Mouse (Mus musculus) midbrain, embryonic 11.5 days (tissue): ENCODE measurements around the gene Rtn4rl2. TPM values are rescaled to one million over a fixed set of nuclear protein-coding genes. Genes with fewer than 3 reads are reported as not detected.

ENCODE experiments used
- ATAC-seq: fragments of 200-750 bp; cut with Nextera tagmentation; 2 replicates; pipeline ENCODE4 v1.8.0; 2017; ENCODE audit warnings: moderate TSS enrichment, moderate library complexity; ENCODE audit not compliant: low FRiP score
- DNase-seq: peaks from one replicate; pipeline ENCODE4 v3.0.0; 2015; ENCODE audit warnings: low spot score; ENCODE audit errors: missing footprints
- H3K27ac ChIP-seq: fragments of 300-500 bp; sonication (generic); 2 replicates; pipeline ENCODE4 v1.5.1; 2014; ENCODE audit warnings: low read depth, low read length
- H3K27me3 ChIP-seq: fragments of 300-500 bp; sonication (generic); 2 replicates; pipeline ENCODE4 v1.6.1; 2014; ENCODE audit warnings: mild to moderate bottlenecking, low read length, moderate library complexity, mixed read lengths; ENCODE audit not compliant: control insufficient read depth, insufficient read depth
- H3K36me3 ChIP-seq: fragments of 300-500 bp; sonication (generic); 2 replicates; pipeline ENCODE4 v1.6.1; 2014; ENCODE audit warnings: mild to moderate bottlenecking, low read length, moderate library complexity, mixed read lengths; ENCODE audit not compliant: control insufficient read depth, insufficient read depth
- H3K4me1 ChIP-seq: fragments of 300-500 bp; sonication (generic); 2 replicates; pipeline ENCODE4 v1.6.1; 2014; ENCODE audit warnings: low read length; ENCODE audit not compliant: control insufficient read depth, insufficient read depth
- H3K4me2 ChIP-seq: fragments of 300-500 bp; sonication (generic); 2 replicates; pipeline ENCODE4 v1.6.1; 2014; ENCODE audit warnings: mild to moderate bottlenecking, moderate library complexity
- H3K4me3 ChIP-seq: fragments of 300-500 bp; sonication (generic); 2 replicates; pipeline ENCODE4 v1.5.1; 2014; ENCODE audit warnings: low read depth, low read length
- H3K9ac ChIP-seq: fragments of 300-500 bp; sonication (generic); 2 replicates; pipeline ENCODE4 v1.6.1; 2014; ENCODE audit warnings: low read length
- H3K9me3 ChIP-seq: fragments of 300-500 bp; sonication (generic); 2 replicates; pipeline ENCODE4 v1.6.1; 2016; ENCODE audit warnings: low read length; ENCODE audit not compliant: control insufficient read depth
- WGBS: fragments of 180-500 bp; shearing (Covaris S2); extraction: QIAGEN DNeasy Blood & Tissue Kit; methylation state at CpG from one replicate; pipeline ENCODE4 v1.1.7; 2014; 5-methylcytosine and 5-hydroxymethylcytosine counted together
- polyA plus RNA-seq: library from polyadenylated mRNA; unstranded; fragments of >200 nt; fragmentation: Nextera tagmentation; extraction: Ambion mirVana; gene quantifications from 2 replicates; pipeline ENCODE4 v1.2.1, GENCODE M21; 2014

Gene Rtn4rl2
- polyA plus RNA-seq, 1 experiment from 2014 or later: 1.4 TPM

GRCm38 (mm10) chr2:84840748-84841563 lies 45.6 kb downstream of the Rtn4rl2 start:
- H3K27ac ChIP-seq: peak overlapping the region; percentile 53; the same call in 1 of the 2 replicates
- H3K4me1 ChIP-seq: peaks cover 14% of the 10 kb centered on the region
- H3K27me3 ChIP-seq: peaks cover 19% of the 10 kb centered on the region
- peak overlapping the region; percentile 60 for H3K4me3 ChIP-seq
- ATAC-seq: no peak
- no peaks in the 10 kb centered on the region for H3K9me3 ChIP-seq
- WGBS: 10% methylated on average over 17 of the region's 17 CpGs
- peak overlapping the region; percentile 95 for H3K4me2 ChIP-seq
- H3K9ac ChIP-seq: peak overlapping the region; percentile 83
- H3K36me3 ChIP-seq: no peaks in the 10 kb centered on the region
- no peak for DNase-seq

DNA sequence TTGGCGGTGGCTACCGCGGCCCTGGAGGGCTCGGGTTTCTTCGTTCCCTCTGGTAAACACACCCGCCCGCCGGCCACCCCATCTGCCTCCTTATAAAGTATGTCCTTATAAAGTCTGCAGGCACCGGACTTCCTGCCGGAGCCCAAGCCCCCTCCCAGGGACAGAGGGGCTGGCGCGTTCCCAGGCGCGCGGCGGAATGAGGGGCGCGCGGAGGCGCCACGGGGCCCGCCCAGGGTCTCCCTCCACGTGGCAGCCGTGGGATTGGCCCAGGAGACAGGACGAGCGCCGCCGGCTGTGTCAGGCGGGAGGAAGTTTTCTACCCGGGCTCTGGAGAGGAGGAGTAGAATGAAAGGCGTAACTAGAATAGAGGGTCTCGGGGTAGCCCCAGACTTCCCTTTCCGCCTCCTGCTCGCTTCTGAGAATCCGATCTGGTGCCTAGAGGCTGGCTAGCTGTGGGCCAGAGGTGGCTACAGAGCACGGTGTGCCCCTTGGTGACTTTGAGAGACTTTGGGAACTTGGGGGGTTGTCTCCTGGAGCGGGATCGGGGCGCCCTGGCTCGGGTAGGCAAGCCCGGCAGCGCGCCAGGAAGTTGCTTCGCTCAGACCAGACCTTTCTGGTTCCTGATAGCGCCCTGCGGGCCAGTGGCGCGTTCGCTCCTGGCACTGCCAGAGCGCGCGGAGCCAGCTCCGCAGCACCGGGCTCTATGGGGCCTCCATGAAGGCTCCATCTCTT lies 46.3 kb downstream of the Rtn4rl2 start:
- Histone ChIP-seq H3K27me3 (peaks cover 19% of the 10 kb centered on the region), H3K4me3 (peak overlapping the region; percentile 60), H3K9ac (peak overlapping the region; percentile 83), H3K4me1 (peaks cover 14% of the 10 kb centered on the region), H3K9me3 (no peaks in the 10 kb centered on the region), H3K4me2 (peak overlapping the region; percentile 95), H3K36me3 (no peaks in the 10 kb centered on the region), H3K27ac (peak overlapping the region; percentile 53; the same call in 1 of the 2 replicates)
- peak; percentile 91 for ATAC-seq
- DNase-seq: peak; percentile 98
- under 1% methylated on average over 54 of the region's 54 CpGs for WGBS

GRCm38 (mm10) chr2:84838993-84839980 lies 47.2 kb downstream of the Rtn4rl2 start:
- Histone ChIP-seq H3K36me3 (no peaks in the 10 kb centered on the region), H3K4me3 (peak overlapping the region; percentile 60), H3K4me2 (peak overlapping the region; percentile 95), H3K27ac (no peak overlapping the region), H3K9ac (peak overlapping the region; percentile 83), H3K4me1 (peaks cover 14% of the 10 kb centered on the region), H3K27me3 (peaks cover 19% of the 10 kb centered on the region), H3K9me3 (no peaks in the 10 kb centered on the region)
- WGBS: under 1% methylated on average over 47 of the region's 47 CpGs
- DNase-seq: peak; percentile 95
- ATAC-seq: peak; percentile 18

GRCm38 (mm10) chr2:84838593-84838949 lies 47.9 kb downstream of the Rtn4rl2 start, which contains the start of gene Slc43a1:
Gene Slc43a1, plus strand, starts transcription at chr2:84838850.
- no peaks in the 10 kb centered on the region for H3K36me3 ChIP-seq
- H3K9me3 ChIP-seq: no peaks in the 10 kb centered on the region
- peaks cover 14% of the 10 kb centered on the region for H3K4me1 ChIP-seq
- H3K27ac ChIP-seq: no peak within 1 kb of the TSS
- H3K9ac ChIP-seq: peak within 1 kb of the TSS; percentile 83
- peak within 1 kb of the TSS; percentile 60 for H3K4me3 ChIP-seq
- peak within 1 kb of the TSS; percentile 95 for H3K4me2 ChIP-seq
- 22% methylated on average over 10 of the region's 10 CpGs for WGBS
- no peak for DNase-seq
- ATAC-seq: no peak
- H3K27me3 ChIP-seq: peaks cover 19% of the 10 kb centered on the region

DNA sequence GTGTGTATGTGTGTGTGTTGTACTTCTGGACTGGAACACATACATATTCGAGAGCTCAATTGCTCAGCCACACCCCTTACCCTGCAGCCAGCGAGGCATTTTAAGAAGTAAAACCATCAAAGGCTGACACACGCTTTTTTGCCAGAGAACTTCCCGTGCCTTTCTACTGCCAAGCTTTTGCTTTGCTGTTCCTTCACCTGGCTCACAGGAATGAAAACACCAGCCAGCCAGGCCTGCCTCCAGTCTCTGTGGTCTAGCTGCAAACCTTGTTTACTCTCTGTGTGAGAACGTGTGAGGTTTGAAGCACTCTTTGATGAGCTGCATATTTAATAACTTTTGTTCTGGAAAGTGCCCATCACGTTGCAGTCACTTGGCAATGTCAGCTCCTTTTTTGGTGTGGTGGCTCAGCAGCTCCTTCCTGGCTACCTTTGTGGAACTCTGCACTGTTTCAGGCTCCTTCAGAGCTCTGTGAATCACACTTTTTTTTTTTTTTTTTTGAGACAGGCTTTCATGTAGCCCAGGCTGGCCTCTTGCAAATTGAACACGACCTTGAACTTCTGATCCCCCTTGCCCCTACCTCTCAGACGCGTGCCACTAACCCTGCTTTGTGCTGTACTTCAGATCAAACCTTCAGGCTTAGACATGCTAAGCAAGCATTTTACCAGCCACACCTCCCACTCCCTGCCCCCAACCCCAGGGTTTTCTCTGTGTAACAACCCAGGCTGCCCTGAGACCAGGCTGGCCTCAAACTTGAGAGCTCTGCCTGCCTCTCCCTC lies 48.5 kb downstream of the Rtn4rl2 start:
- peaks cover 19% of the 10 kb centered on the region for H3K27me3 ChIP-seq
- H3K36me3 ChIP-seq: no peaks in the 10 kb centered on the region
- H3K9me3 ChIP-seq: no peaks in the 10 kb centered on the region
- ATAC-seq: no peak
- WGBS: 28% methylated on average over 9 of the region's 9 CpGs
- no peak overlapping the region for H3K27ac ChIP-seq
- H3K4me2 ChIP-seq: no peak overlapping the region
- no peak overlapping the region for H3K9ac ChIP-seq
- peaks cover 14% of the 10 kb centered on the region for H3K4me1 ChIP-seq
- peak; percentile 75 for DNase-seq
- no peak overlapping the region for H3K4me3 ChIP-seq

DNA sequence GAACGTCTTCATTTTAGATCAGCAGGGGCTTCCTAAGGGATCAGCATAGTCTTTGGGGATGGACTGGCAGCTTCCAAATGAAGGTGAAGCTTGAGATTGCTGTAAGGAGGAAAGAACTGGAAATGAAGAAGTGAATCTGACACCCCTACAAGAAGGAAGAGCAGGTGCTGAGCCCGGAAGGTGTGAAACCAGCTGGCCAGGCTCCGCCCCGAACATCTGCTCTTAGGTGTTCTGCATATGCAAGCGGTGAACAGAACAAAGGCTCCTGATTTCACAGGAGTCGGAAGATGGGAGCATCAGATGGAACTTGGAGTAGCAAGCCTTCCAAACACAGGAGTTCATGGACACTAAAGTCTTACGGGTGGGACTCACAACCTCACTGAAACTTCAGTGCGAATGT lies 49.4 kb downstream of the Rtn4rl2 start:
- WGBS: 69% methylated on average over 8 of the region's 8 CpGs
- Histone ChIP-seq H3K27me3 (peaks cover 19% of the 10 kb centered on the region), H3K36me3 (no peaks in the 10 kb centered on the region), H3K4me2 (no peak overlapping the region), H3K4me3 (no peak overlapping the region), H3K4me1 (peaks cover 14% of the 10 kb centered on the region), H3K9me3 (no peaks in the 10 kb centered on the region), H3K27ac (no peak overlapping the region), H3K9ac (no peak overlapping the region)
- DNase-seq (peak; percentile 76), ATAC-seq (no peak)

- Histone ChIP-seq H3K36me3 (no peaks in the 10 kb centered on the region), H3K27ac (no peak overlapping the region), H3K4me3 (no peak overlapping the region), H3K27me3 (no peaks in the 10 kb centered on the region), H3K9ac (no peak overlapping the region), H3K4me1 (peaks cover 4% of the 10 kb centered on the region; the same call in 1 of the 2 replicates), H3K4me2 (no peak overlapping the region), H3K9me3 (no peaks in the 10 kb centered on the region)
- peak; percentile 99 for DNase-seq
- WGBS: 38% methylated on average over 10 of the region's 10 CpGs
- ATAC-seq: peak; percentile 62
These were observed 54.7 kb downstream of the Rtn4rl2 start for GRCm38 (mm10) chr2:84831666-84832391.
